Mouse (Mus musculus): ENCODE data around the gene Cluh.

Cluh gene

DNA sequence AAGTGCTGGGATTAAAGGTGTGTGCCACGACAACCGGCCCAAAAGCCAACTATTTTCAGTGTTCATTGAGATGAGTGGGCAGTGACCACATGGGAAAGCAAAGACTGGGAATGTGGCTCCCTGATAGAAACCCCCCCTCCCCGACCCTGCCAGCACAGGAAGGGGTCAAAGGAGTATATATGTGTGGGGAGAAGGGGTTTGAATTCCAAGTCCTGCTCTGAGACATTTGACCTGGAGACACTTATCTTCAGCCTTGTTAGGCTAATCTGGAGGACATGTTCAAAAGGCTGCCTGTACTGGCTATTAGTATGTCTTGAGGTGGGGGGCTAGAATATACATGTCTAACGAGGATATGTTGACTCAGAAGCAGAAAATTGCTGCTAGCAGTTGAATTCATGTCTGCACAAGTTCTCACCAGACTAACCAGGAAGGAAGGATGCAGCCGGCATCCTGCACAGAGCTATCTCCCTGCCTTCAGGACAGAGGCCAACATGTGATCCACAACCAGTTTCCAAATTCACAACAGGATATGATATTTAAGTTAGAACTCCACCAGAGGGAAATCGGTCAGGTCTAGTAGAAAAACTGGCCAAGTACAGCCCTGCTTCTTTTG, 23.7 kb downstream of the Cluh start:
- no peak for DNase-seq (ENCODE audit: low read depth, low spot score)

GRCm38 (mm10) chr11:74673561-74673960, 24.3 kb downstream of the Cluh start:
- no peak for DNase-seq (ENCODE audit: low read depth, low spot score)

- no peak for DNase-seq (ENCODE audit: low read depth, low spot score)
Observed at GRCm38 (mm10) chr11:74674713-74675112, 25.4 kb downstream of the Cluh start.

DNA sequence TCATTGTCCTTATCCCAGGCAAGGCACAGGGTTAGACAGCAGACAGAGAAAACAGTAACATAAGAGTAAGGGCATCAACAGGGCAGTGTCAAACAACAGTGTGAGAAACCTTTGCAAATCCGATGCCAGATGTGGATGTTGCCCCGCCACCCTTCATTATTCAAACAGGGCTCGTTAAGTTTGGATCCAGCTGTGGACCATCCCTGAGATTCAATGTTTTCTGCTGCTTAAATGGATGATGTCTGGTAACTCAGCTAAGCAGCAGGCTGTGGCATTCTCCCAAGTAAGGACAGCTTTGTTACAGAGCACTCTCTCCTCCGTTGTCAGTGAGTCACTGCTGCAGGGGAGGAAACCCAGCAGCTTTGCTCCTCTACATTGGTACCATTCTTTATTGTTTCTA, 25.9 kb downstream of the Cluh start:
- no peak for DNase-seq (ENCODE audit: low read depth, low spot score)

DNA sequence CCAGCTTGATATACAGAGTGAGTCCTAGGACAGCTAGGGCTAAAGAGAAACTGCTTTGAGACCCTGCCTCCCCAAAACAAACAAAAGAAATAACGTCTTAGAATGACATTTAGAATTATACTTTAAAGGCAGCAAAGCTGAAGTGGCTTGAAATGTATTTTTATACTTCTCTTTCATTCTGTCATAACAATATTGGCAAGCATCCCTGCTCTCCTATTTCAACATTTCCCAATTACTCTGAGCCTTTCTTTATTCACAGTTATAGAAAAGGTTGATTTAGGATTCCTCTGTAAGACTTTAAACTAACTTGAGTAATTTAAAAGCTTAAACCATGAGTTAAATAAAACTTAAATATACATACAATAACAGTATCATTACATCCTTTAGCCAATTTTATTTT, 42.9 kb downstream of the Cluh start:
- DNase-seq (ENCODE audit: low read depth, low spot score): no peak

DNA sequence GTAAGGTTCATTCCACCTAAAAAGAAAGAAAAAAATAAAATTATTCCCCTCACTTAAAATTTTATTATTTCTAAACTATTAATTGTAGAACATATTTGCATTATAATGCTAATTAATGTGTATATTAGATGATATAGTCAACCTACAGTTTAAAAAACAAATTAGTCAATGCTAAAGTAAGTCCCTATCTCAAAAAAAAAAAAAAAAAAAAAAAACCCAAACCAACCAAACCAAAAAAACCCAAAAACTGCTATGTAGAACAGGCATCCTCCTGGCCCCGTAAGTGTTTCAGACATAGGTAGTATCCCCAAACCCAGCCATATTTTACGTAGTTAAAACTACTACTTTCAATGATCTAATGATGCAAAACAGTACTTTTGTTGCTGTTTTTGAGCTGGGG, 50.2 kb downstream of the Cluh start:
- no peak for DNase-seq (ENCODE audit: low read depth, low spot score)

GRCm38 (mm10) chr11:74704068-74704467, 54.8 kb downstream of the Cluh start:
- DNase-seq (ENCODE audit: low read depth, low spot score): no peak

- DNase-seq (ENCODE audit: low read depth, low spot score): no peak
Observed at GRCm38 (mm10) chr11:74708781-74709180, 59.5 kb downstream of the Cluh start.

GRCm38 (mm10) chr11:74710671-74711070, 61.4 kb downstream of the Cluh start:
- DNase-seq (ENCODE audit: low read depth, low spot score): peak; percentile 66

DNA sequence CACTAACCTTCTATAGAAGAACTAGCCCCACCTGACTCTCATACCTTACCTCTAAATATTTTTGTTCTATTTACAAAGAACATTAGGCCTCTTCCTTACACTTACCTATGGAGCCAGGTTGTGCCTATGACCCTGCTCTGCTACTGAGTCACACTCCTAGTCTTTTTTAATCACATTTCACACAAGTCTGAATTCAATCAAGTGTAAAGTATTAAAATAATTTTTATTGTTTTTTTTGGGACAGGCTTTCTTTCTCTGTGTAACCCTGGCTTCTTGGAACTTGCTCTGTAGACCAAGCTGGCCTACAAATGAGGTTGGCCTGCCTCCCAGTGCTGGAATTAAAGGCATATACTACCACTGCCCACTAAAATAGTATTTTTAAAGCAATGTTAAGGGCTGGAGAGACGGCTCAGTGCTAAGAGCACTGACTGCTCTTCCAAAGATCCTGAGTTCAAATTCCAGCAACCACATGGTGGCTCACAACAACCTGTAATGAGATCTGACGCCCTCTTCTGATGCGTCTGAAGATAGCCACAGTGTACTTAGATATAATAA, 66.8 kb downstream of the Cluh start:
- DNase-seq (ENCODE audit: low read depth, low spot score): no peak
